Mouse (Mus musculus): ENCODE results near the gene Cxcr5. TPM values are rescaled to one million over a fixed set of nuclear protein-coding genes. Genes with fewer than 3 reads are reported as not detected.

Cxcr5 gene
- total RNA-seq, 2 experiments from 2014 or later, result not detected

GRCm38 (mm10) chr9:44518068-44518467 is 43.6 kb downstream of the Cxcr5 start:
- DNase-seq, result peak; percentile 28
- TF ChIP-seq CTCF (IDR thresholded peaks at IDR 0.05), result no peak
- no peak overlapping the region for H3K4me3 ChIP-seq
- peak overlapping the region; percentile 49; the same call in 1 of the 2 replicates for H3K27ac ChIP-seq
- intact Hi-C loops (cut with DNase I), result loop anchor here (10.0 kb wide), 1 partner anchor 47 kb away; the partner anchor contains the start of gene Cxcr5

- H3K27ac ChIP-seq, result 0 out of 2 replicates have a peak overlapping the region, but pooled peaks have one; percentile 49
- no peak for TF ChIP-seq CTCF (IDR thresholded peaks at IDR 0.05)
- no peak for DNase-seq
- no peak overlapping the region for H3K4me3 ChIP-seq
- intact Hi-C loops (cut with DNase I), result loop anchor here (10.0 kb wide), 1 partner anchor 47 kb away; the partner anchor contains the start of gene Cxcr5
Measured at GRCm38 (mm10) chr9:44517368-44517767, 44.3 kb downstream of the Cxcr5 start.

- Histone ChIP-seq H3K27ac (peak overlapping the region; percentile 60), H3K4me3 (no peak overlapping the region)
- no peak for DNase-seq
- intact Hi-C loops (cut with DNase I), result loop anchor here (10.0 kb wide), 1 partner anchor 49 kb away; the partner anchor contains the start of gene Cxcr5
- TF ChIP-seq CTCF (IDR thresholded peaks at IDR 0.05), result no peak
Measured at GRCm38 (mm10) chr9:44515891-44516290, 45.8 kb downstream of the Cxcr5 start.

- H3K27ac ChIP-seq, result peak overlapping the region; percentile 60
- TF ChIP-seq CTCF (IDR thresholded peaks at IDR 0.05), result no peak
- DNase-seq, result peak; percentile 57
- H3K4me3 ChIP-seq, result peak overlapping the region; percentile 30
- intact Hi-C loops (cut with DNase I), result loop anchor here (10.0 kb wide), 1 partner anchor 50 kb away; the partner anchor contains the start of gene Cxcr5
Measured at GRCm38 (mm10) chr9:44515131-44515751, 46.4 kb downstream of the Cxcr5 start.

GRCm38 (mm10) chr9:44514147-44514546 is 47.5 kb downstream of the Cxcr5 start:
- DNase-seq, result no peak

GRCm38 (mm10) chr9:44513610-44514009 is 48.1 kb downstream of the Cxcr5 start:
- DNase-seq, result peak; percentile 35
- intact Hi-C loops (cut with DNase I), result loop anchor here (10.0 kb wide), 1 partner anchor 51 kb away; the partner anchor contains the start of gene Cxcr5
- TF ChIP-seq CTCF (IDR thresholded peaks at IDR 0.05), result no peak
- Histone ChIP-seq H3K4me3 (no peak overlapping the region), H3K27ac (peak overlapping the region; percentile 86)

More at GRCm38 (mm10) chr9:44514147-44514546, 47.5 kb downstream of the Cxcr5 start:
- TF ChIP-seq CTCF (IDR thresholded peaks at IDR 0.05), result no peak
- Histone ChIP-seq H3K4me3 (no peak overlapping the region), H3K27ac (peak overlapping the region; percentile 86; the same call in 1 of the 2 replicates)
- intact Hi-C loops (cut with DNase I), result loop anchor here (10.0 kb wide), 1 partner anchor 51 kb away; the partner anchor contains the start of gene Cxcr5

GRCm38 (mm10) chr9:44513121-44513520 is 48.6 kb downstream of the Cxcr5 start:
- TF ChIP-seq CTCF (IDR thresholded peaks at IDR 0.05), result no peak
- Histone ChIP-seq H3K27ac (peak overlapping the region; percentile 86), H3K4me3 (0 out of 2 replicates have a peak overlapping the region, but pooled peaks have one; percentile 13)
- DNase-seq, result peak; percentile 78
- intact Hi-C loops (cut with DNase I), result loop anchor here (10.0 kb wide), 1 partner anchor 52 kb away; the partner anchor contains the start of gene Cxcr5

GRCm38 (mm10) chr9:44512717-44513003 is 49.0 kb downstream of the Cxcr5 start:
- H3K4me3 ChIP-seq, result 0 out of 2 replicates have a peak overlapping the region, but pooled peaks have one; percentile 13
- intact Hi-C loops (cut with DNase I), result loop anchor here (10.0 kb wide), 1 partner anchor 52 kb away; the partner anchor contains the start of gene Cxcr5
- no peak for TF ChIP-seq CTCF (IDR thresholded peaks at IDR 0.05)
- peak; percentile 75 for DNase-seq
- peak overlapping the region; percentile 86 for H3K27ac ChIP-seq

- TF ChIP-seq CTCF (IDR thresholded peaks at IDR 0.05), result no peak
- Histone ChIP-seq H3K4me3 (no peak overlapping the region), H3K27ac (peak overlapping the region; percentile 86)
- no peak for DNase-seq
- intact Hi-C loops (cut with DNase I), result loop anchor here (2.0 to 10.0 kb wide), 2 partner anchors 53 to 93 kb away; partner anchors contain the start of genes Cxcr5 and Ddx6
Measured at GRCm38 (mm10) chr9:44511935-44512716, 49.6 kb downstream of the Cxcr5 start.

- DNase-seq, result peak; percentile 73
- no peak for TF ChIP-seq CTCF (IDR thresholded peaks at IDR 0.05)
- Histone ChIP-seq H3K27ac (peak overlapping the region; percentile 86), H3K4me3 (peak overlapping the region; percentile 66)
- intact Hi-C loops (cut with DNase I), result loop anchor here (2.0 to 10.0 kb wide), 2 partner anchors 54 to 94 kb away; partner anchors contain the start of genes Cxcr5 and Ddx6
Measured at GRCm38 (mm10) chr9:44510872-44511601, 50.6 kb downstream of the Cxcr5 start.

GRCm38 (mm10) chr9:44510355-44510871 is 51.3 kb downstream of the Cxcr5 start:
- Histone ChIP-seq H3K4me3 (peak overlapping the region; percentile 66), H3K27ac (peak overlapping the region; percentile 86)
- no peak for TF ChIP-seq CTCF (IDR thresholded peaks at IDR 0.05)
- DNase-seq, result no peak
- intact Hi-C loops (cut with DNase I), result loop anchor here (2.0 to 10.0 kb wide), 2 partner anchors 54 to 94 kb away; partner anchors contain the start of genes Cxcr5 and Ddx6

Measured in gastrocnemius, adult 2 months (tissue).